Mouse (Mus musculus) myocyte (in vitro differentiated cells): ENCODE measurements around the gene Rtn4ip1.

Experiments used
- CEBPB ChIP-seq: IDR thresholded peaks from 2 replicates; pipeline ENCODE4 v1.6.1; 2011; ENCODE audit warnings: mild to moderate bottlenecking, moderate library complexity; ENCODE audit not compliant: poor library complexity, insufficient read depth, severe bottlenecking
- E2F4 ChIP-seq: IDR thresholded peaks from one replicate; pipeline ENCODE4 v1.6.1; 2011; ENCODE audit warnings: mild to moderate bottlenecking, control low read depth, moderate library complexity; ENCODE audit not compliant: insufficient read depth
- MAX ChIP-seq: IDR thresholded peaks from one replicate; pipeline ENCODE4 v1.6.1; 2011; ENCODE audit warnings: low read depth, mild to moderate bottlenecking, control low read depth
- MYOG ChIP-seq, 3 experiments: IDR thresholded peaks; one replicate each; pipeline ENCODE4 v1.6.1; 2011; ENCODE audit warnings: control low read depth in 2 of 3, low read depth in 2 of 3, mild to moderate bottlenecking in 2 of 3; ENCODE audit not compliant: insufficient read length in 2 of 3, control insufficient read depth in 1 of 3, insufficient read depth in 1 of 3
- POLR2A ChIP-seq: IDR thresholded peaks from one replicate; pipeline ENCODE4 v1.6.1; 2011; ENCODE audit warnings: low read depth, mild to moderate bottlenecking, control low read depth, moderate library complexity; ENCODE audit not compliant: insufficient read length
- POLR2AphosphoS2 ChIP-seq: IDR thresholded peaks from one replicate; pipeline ENCODE4 v1.6.1; 2011; ENCODE audit warnings: low read depth, control low read depth; ENCODE audit not compliant: insufficient read length
- SRF ChIP-seq: IDR thresholded peaks from one replicate; pipeline ENCODE4 v1.6.1; 2011; ENCODE audit warnings: low read depth; ENCODE audit not compliant: control insufficient read depth, insufficient read length
- TCF12 ChIP-seq: IDR thresholded peaks from one replicate; pipeline ENCODE4 v1.6.1; 2011; ENCODE audit warnings: mild to moderate bottlenecking, control low read depth; ENCODE audit not compliant: poor library complexity, insufficient read depth, severe bottlenecking
- TCF3 ChIP-seq: IDR thresholded peaks from one replicate; pipeline ENCODE4 v1.6.1; 2011; ENCODE audit warnings: low read depth, control low read depth; ENCODE audit not compliant: insufficient read length
- USF1 ChIP-seq: IDR thresholded peaks from one replicate; pipeline ENCODE4 v1.6.1; 2011; ENCODE audit warnings: low read depth, mild to moderate bottlenecking, control low read depth, moderate library complexity

- TF ChIP-seq USF1, result no peak
- no peak for TF ChIP-seq POLR2A
- TF ChIP-seq SRF, result no peak
- TF ChIP-seq MAX, result no peak
- TF ChIP-seq TCF3, result no peak
- TF ChIP-seq MYOG (IDR thresholded peaks at IDR 0.05; ENCODE audit: control insufficient read depth in 1 of 3, insufficient read depth in 1 of 3, insufficient read length in 2 of 3, low read depth in 2 of 3), result no peak
- TF ChIP-seq TCF12, result no peak
- TF ChIP-seq POLR2AphosphoS2, result no peak
- TF ChIP-seq E2F4, result no peak
- TF ChIP-seq CEBPB, result no peak
Observed at GRCm38 (mm10) chr10:43918696-43919608, 17.3 kb downstream of the Rtn4ip1 start.
